Mouse (Mus musculus) neural tube, embryonic 14.5 days (tissue): ENCODE results near the gene Zan. TPM values are rescaled to one million over a fixed set of nuclear protein-coding genes. Genes with fewer than 3 reads are reported as not detected.

Experiments used
- ATAC-seq: fragments of 200-750 bp; cut with Nextera tagmentation; 2 replicates; pipeline ENCODE4 v1.8.0; 2017; ENCODE audit warnings: low read depth, mild to moderate bottlenecking, moderate TSS enrichment, moderate library complexity
- H3K27ac ChIP-seq: fragments of 300-500 bp; sonication (generic); 2 replicates; pipeline ENCODE4 v1.5.1; 2014; ENCODE audit warnings: low read depth, mild to moderate bottlenecking, control low read depth, low read length, moderate library complexity, mixed read lengths
- H3K27me3 ChIP-seq: fragments of 300-500 bp; sonication (generic); 2 replicates; pipeline ENCODE4 v1.6.1; 2014; ENCODE audit warnings: low read length; ENCODE audit not compliant: control insufficient read depth, insufficient read depth
- H3K36me3 ChIP-seq: fragments of 300-500 bp; sonication (generic); 2 replicates; pipeline ENCODE4 v1.6.1; 2014; ENCODE audit warnings: low read length, mixed read lengths; ENCODE audit not compliant: control insufficient read depth, insufficient read depth
- H3K4me1 ChIP-seq: fragments of 300-500 bp; sonication (generic); 2 replicates; pipeline ENCODE4 v1.6.1; 2014; ENCODE audit warnings: low read length; ENCODE audit not compliant: control insufficient read depth, insufficient read depth
- H3K4me2 ChIP-seq: fragments of 300-500 bp; sonication (generic); 2 replicates; pipeline ENCODE4 v1.6.1; 2014; ENCODE audit warnings: mild to moderate bottlenecking, low read depth, low read length, control low read depth
- H3K4me3 ChIP-seq: fragments of 300-500 bp; sonication (generic); 2 replicates; pipeline ENCODE4 v1.5.1; 2014; ENCODE audit warnings: low read depth, low read length, control low read depth, mixed read lengths
- H3K9ac ChIP-seq: fragments of 300-500 bp; sonication (generic); replicated peaks from 2 replicates; pipeline ENCODE4 v1.6.1; 2014; ENCODE audit warnings: low read depth, mild to moderate bottlenecking, control low read depth, low read length, mixed read lengths
- H3K9me3 ChIP-seq: fragments of 300-500 bp; sonication (generic); 2 replicates; pipeline ENCODE4 v1.6.1; 2016; ENCODE audit warnings: low read length; ENCODE audit not compliant: control insufficient read depth
- WGBS: fragments of 180-500 bp; shearing (Covaris S2); extraction: QIAGEN DNeasy Blood & Tissue Kit; methylation state at CpG from one replicate; pipeline ENCODE4 v1.1.7; 2014; 5-methylcytosine and 5-hydroxymethylcytosine counted together
- polyA plus RNA-seq: library from polyadenylated mRNA; unstranded; fragments of >200 nt; fragmentation: Nextera tagmentation; extraction: Ambion mirVana; gene quantifications from 2 replicates; pipeline ENCODE4 v1.2.1, GENCODE M21; 2014

The Zan gene
- polyA plus RNA-seq, 1 experiment from 2014 or later: 0.08 TPM

DNA sequence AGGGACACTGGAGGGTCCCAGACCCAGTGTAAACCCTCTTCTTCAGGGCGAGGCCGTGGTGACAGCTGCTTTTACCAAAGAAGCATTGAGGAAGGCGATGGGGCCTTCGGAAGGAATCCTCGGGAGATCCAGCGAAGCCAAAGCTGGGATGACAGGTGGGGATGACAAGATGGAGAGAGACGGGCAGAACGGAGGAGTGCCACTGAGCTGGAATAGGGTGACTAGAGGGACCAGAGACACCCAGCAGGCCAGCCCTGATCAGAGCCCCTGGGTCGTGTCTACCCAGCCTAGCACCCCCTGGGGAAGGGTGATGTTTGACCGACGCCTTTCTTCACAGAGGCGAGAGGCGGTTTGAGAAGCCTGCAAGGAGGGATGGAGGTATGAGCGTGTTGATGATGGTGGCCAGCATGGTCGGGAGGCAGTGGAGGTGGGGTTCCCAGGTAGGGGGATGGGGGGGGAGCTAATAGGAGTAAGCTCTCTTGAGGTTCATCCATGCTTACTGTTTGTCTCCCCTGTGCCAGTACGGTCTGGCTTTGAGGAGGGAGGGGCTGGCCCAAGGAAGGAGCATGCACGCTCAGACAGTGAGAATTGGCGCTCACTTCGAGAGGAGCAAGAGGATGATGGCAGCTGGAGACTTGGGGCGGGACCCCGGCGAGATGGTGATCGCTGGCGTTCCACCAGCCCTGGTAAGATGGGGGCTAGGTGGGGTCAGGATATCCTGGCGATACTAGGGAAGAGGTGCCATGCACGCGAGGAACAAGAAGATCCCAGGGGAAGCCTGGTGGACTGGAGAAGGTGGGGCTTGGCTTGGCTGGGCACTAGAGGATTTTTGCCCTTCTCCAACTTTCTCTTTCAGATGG is 43.1 kb upstream of the Zan start:
- Histone ChIP-seq H3K36me3 (peaks cover 65% of the 10 kb centered on the region), H3K4me2 (no peak overlapping the region), H3K4me1 (0 out of 2 replicates have a peak, but pooled peaks cover 3% of the 10 kb centered on the region), H3K27ac (no peak overlapping the region), H3K9ac (no peak overlapping the region), H3K27me3 (no peaks in the 10 kb centered on the region), H3K4me3 (no peak overlapping the region), H3K9me3 (no peaks in the 10 kb centered on the region)
- ATAC-seq: no peak
- WGBS: 92% methylated on average over 27 of the region's 27 CpGs

DNA sequence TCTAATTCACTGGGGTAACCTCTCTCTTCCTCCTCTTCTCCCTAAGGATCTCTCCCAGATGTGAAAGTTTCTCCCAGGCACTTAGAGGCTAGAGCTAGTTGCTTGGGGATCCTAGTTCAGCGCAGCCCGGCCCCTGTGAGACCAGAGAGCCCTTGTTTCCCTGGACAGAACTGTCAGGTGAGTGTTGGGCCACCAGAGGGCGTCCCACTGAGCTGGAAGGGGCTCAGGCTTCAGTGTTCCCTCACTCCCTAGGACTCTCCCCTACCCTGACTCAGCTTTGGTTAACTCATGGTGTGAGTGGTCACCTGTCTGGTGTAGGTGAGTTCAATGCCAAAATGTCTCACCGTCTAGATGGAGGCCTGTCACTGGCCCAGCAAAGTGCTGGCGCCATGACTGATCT is 41.6 kb upstream of the Zan start, which contains the start of gene Gigyf1:
TSS of gene Gigyf1 (plus strand) at position 113 of the 400 bp plus-strand sequence.
- Histone ChIP-seq H3K4me2 (no peak within 1 kb of the TSS), H3K27me3 (no peaks in the 10 kb centered on the region), H3K27ac (no peak within 1 kb of the TSS), H3K9me3 (no peaks in the 10 kb centered on the region), H3K4me1 (peaks cover 8% of the 10 kb centered on the region), H3K36me3 (peaks cover 51% of the 10 kb centered on the region), H3K9ac (no peak within 1 kb of the TSS), H3K4me3 (no peak within 1 kb of the TSS)
- ATAC-seq: no peak
- WGBS: 79% methylated on average over 5 of the region's 5 CpGs

DNA sequence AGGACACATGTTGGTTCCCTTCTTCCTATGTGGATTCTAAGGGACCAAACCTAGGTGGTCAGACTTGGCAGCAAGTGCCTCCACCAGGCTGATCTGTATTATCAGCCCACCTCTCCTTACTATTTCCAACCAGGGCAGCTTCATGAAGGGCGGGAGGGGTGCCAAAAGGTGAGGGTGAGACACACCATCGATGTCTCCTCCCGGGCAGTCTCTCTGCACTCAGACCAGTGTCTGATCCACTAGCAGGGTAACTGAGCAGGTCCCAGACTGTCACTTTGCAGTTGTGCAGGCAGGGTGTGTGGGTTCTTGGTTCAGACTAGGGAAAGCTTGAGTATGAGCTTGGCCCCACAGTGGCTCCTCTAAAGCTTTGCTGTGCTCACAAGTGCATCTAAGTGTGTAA is 37.9 kb upstream of the Zan start:
- ATAC-seq: no peak
- Histone ChIP-seq H3K27ac (no peak overlapping the region), H3K9ac (no peak overlapping the region), H3K4me1 (peaks cover 32% of the 10 kb centered on the region), H3K9me3 (no peaks in the 10 kb centered on the region), H3K27me3 (no peaks in the 10 kb centered on the region), H3K4me3 (no peak overlapping the region), H3K4me2 (no peak overlapping the region), H3K36me3 (peaks cover 15% of the 10 kb centered on the region)
- 96% methylated on average over 3 of the region's 3 CpGs for WGBS

DNA sequence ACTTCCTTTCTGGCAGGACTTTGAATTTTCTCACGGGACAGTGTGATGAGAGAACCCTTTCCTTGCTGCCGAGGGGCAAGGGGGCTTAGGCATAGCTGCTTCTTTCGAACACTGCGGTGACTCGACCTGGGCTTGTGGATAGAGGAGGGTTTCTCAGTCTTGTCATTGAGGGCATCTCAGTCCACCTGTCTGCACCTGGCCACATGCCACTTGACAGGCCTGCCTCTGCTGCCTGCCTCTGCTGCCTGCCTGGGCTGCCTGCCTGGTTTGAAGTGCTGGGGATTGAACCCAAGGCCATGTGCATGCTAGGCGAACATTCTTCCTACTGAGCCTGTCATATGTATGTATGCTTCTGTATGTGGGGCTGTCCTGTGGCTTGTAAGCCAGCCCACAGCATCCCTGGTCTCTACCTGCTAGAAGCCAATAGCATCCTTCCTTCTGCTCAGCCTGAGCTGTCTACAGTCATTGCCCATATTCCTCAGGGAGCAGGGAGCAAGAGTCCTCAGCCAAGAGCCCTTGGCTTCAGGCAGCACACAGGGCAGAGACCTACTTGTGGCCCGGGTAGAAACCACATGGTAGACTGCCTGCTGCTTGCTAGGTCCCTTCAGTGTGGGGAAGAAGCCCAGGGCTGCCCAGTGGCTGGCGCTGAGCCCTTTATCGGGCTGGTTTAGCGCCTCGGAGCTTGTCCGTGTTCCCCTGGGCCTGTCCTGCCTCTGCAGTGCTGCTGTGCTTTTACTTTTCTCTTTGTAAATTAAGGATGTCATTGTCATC is 37.3 kb upstream of the Zan start:
- Histone ChIP-seq H3K4me2 (peak overlapping the region; percentile 6; the same call in 1 of the 2 replicates), H3K27ac (no peak overlapping the region; the same call in 1 of the 2 replicates), H3K4me3 (no peak overlapping the region), H3K27me3 (no peaks in the 10 kb centered on the region), H3K9me3 (no peaks in the 10 kb centered on the region), H3K9ac (peak overlapping the region; percentile 5; the same call in 1 of the 2 replicates), H3K36me3 (peaks cover 8% of the 10 kb centered on the region; the same call in 1 of the 2 replicates), H3K4me1 (peaks cover 32% of the 10 kb centered on the region)
- 87% methylated on average over 12 of the region's 12 CpGs for WGBS
- no peak for ATAC-seq

DNA sequence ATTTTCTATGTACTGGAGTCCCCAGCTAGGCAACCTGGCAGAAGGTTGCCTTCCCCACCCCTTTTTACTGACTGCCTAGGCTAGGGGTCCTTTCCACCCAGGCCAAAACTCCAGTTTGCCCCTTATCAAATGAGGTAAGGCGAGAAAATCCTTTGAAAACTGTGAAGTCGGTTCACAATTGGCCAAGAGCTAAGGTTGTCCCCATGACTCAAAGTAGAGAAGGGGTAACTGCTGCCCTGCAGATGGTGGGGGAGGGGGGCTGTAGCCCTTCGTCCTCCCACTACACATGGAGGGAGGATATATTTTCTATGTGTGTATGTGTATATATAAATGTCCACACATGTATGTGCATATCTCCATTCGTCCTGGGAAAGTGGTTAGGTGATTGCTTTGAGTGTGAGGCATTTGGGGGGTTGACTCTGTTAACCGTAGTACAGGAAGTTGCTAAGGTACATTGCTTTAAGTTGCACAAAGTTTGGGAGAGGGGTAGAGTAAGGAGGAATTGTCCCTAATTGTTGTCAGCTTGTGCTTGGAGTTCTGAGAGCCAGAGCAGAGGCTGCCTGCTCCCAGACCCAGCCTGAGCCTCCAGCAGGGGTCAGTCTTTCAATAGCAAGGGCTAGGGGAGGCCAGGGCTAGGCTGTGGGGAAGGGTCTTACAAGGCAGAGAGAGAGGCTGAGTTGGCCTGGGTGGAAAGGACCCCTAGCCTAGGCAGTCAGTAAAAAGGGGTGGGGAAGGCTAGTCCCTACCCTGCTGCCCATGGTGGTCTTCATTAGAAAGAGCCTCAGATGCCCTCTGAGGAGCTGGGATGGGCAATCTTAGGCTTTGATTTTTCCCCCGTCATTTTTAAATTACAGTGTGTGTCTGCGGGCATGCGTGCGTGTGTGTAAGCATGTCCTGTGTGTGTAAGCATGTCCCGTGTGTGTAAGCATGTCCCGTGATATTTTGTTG is 36.3 kb upstream of the Zan start:
- peaks cover 32% of the 10 kb centered on the region for H3K4me1 ChIP-seq
- no peak overlapping the region for H3K9ac ChIP-seq
- H3K4me2 ChIP-seq: peak overlapping the region; percentile 18; the same call in 1 of the 2 replicates
- H3K9me3 ChIP-seq: no peaks in the 10 kb centered on the region
- no peaks in the 10 kb centered on the region for H3K27me3 ChIP-seq
- 0 out of 2 replicates have a peak, but pooled peaks have one; percentile 39 for ATAC-seq
- WGBS: 86% methylated on average over 11 of the region's 11 CpGs
- H3K27ac ChIP-seq: no peak overlapping the region
- no peaks in the 10 kb centered on the region; the same call in 1 of the 2 replicates for H3K36me3 ChIP-seq
- H3K4me3 ChIP-seq: no peak overlapping the region; the same call in 1 of the 2 replicates

DNA sequence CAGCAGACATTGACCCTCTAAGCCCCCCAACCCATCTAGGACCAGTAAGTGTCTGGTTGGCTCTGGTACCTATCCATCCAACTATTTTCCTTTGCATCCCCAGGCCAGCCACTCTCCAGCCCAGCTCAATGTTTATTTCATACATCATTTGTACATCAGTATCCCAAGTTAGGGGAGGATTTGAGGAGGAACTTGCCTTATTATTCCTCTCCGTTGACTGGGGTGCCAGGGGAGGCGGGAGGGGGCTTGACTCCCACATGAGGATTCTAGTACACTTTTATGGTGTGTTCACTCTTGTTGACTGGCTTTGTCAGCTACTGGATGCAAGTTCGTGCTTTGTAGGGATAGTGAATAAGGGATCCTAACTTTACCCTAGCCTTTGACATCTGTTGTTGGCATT is 34.8 kb upstream of the Zan start:
- peak overlapping the region; percentile 98; the same call in 1 of the 2 replicates for H3K9ac ChIP-seq
- no peak for ATAC-seq
- H3K4me3 ChIP-seq: peak overlapping the region; percentile 99
- no peak overlapping the region for H3K27ac ChIP-seq
- WGBS: 54% methylated on average over 3 of the region's 3 CpGs
- H3K9me3 ChIP-seq: no peaks in the 10 kb centered on the region
- H3K4me1 ChIP-seq: peaks cover 32% of the 10 kb centered on the region
- H3K27me3 ChIP-seq: no peaks in the 10 kb centered on the region
- H3K36me3 ChIP-seq: no peaks in the 10 kb centered on the region; the same call in 1 of the 2 replicates
- peak overlapping the region; percentile 95 for H3K4me2 ChIP-seq

DNA sequence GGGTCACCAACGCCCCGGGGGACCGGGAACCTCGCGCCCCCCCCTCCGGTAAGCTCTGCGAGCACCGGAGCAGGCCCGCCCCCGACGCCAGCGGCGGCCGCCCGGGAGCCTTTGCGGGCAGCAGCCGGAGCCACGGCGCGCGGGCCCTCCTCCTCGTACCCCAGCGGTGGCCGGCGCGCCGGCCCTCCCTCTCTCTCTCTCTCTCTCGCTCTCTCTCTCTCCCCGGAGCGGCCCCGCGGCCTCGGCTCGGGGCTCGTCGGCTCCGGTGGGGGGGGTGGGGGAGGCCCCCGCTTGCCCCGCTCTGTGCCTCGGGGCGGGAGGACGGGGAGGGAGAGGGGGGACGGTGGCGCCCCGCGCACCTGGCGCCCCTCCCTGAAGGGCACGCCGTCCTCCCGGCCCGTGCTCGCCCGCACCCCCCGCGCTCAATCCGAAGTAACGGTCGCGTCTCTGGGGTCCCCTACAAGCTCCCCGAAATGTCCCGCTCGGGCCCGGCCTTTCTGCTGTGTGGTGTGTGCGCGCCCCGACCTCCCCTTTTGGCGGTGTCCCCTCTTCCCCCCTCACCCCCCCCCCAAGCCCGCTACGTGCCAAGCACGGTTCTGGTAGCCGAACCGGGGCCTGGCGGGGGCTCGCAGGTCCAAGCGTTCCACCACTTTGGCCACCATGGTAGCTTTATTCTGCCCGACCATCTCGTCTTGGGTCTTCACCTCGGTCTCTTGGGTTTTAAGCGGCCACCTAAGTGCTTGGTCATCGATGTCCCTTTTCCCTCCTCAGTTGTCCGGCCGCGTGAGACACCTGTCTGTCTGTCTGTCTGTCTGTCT is 33.9 kb upstream of the Zan start:
- Histone ChIP-seq H3K4me3 (peak overlapping the region; percentile 99), H3K4me1 (peaks cover 32% of the 10 kb centered on the region), H3K4me2 (peak overlapping the region; percentile 95), H3K9me3 (no peaks in the 10 kb centered on the region), H3K9ac (peak overlapping the region; percentile 98), H3K36me3 (no peaks in the 10 kb centered on the region; the same call in 1 of the 2 replicates), H3K27me3 (no peaks in the 10 kb centered on the region), H3K27ac (peak overlapping the region; percentile 85)
- under 1% methylated on average over 27 of the region's 83 CpGs for WGBS
- ATAC-seq: peak; percentile 32
